Mouse (Mus musculus): ENCODE measurements at regions not wholly inside any gene's neighbourhood (a gene's known extent, or its start where the extent isn't known, plus 50 kb on each side); places are given as distances from the start of the nearest gene placed in this dataset.

DNA sequence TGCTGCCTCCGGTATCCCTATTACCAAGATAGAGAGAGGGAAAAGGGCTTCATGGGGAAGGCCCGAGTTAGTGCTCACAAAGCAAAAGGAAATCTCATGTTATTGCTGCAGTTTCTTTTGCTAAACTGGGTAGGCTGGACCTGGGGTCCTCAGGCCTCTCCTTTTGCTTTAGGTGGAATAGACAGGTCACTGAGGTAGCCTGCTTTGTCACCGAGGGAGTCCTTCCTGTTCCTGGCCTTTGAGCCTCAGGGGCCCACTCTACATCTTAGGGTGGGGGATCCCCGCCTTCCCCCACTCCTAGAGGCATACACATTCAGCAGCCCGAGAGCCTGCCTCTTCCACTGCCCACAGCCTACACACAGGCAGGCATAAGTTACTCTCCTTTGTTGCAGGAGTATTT is 435.5 kb upstream of the Tle4 start:
- H3K4me3 ChIP-seq: no peak overlapping the region
- H3K4me2 ChIP-seq: no peak overlapping the region
- H3K36me3 ChIP-seq: no peaks in the 10 kb centered on the region
- H3K9ac ChIP-seq: no peak overlapping the region
- H3K4me1 ChIP-seq (replicated peaks): no peaks in the 10 kb centered on the region
- WGBS: 78% methylated on average over 5 of the region's 5 CpGs
- H3K9me3 ChIP-seq (replicated peaks): no peaks in the 10 kb centered on the region
- ATAC-seq (replicated peaks; ENCODE audit: insufficient number of reproducible peaks, insufficient read depth, low FRiP score, low read depth): no peak
- no peak overlapping the region for H3K27ac ChIP-seq
- peaks cover 5% of the 10 kb centered on the region for H3K27me3 ChIP-seq

DNA sequence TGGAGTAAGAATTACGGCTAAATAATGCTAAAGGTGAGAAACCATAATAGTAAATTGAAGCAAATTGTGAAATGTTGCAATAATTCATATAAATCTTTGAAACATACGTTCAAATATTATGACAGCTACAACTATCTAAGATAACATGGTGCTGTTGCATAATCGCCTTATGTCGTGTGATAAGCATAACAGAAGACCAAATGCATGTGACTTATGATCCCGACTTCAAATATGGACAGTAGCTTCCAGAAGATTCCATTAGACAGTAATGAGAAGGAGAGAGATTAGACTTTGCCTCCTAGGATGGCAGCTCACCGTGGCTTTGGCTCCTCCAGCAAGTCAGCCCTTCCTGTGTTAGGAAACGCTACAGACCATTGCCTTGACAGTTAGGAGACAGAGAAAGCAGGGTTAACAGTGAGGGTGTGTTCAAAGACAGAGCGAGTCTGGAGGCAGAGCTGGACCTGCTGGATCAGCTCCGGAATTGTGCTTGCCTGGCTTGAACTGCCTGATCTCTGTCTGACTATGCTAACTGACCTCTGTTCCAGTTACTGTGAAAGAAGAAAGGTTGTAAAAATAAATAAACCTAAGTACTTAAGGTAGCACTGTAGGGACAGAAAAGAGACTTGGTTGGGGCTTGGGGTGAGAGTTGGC is 434.6 kb upstream of the Tle4 start:
- Histone ChIP-seq H3K4me3 (no peak overlapping the region), H3K4me2 (no peak overlapping the region), H3K36me3 (no peaks in the 10 kb centered on the region), H3K27ac (no peak overlapping the region), H3K9me3 (replicated peaks) (no peaks in the 10 kb centered on the region), H3K9ac (no peak overlapping the region), H3K27me3 (peaks cover 5% of the 10 kb centered on the region), H3K4me1 (replicated peaks) (no peaks in the 10 kb centered on the region)
- WGBS: 73% methylated on average over 9 of the region's 9 CpGs
- no peak for ATAC-seq (replicated peaks; ENCODE audit: insufficient number of reproducible peaks, insufficient read depth, low FRiP score, low read depth)

DNA sequence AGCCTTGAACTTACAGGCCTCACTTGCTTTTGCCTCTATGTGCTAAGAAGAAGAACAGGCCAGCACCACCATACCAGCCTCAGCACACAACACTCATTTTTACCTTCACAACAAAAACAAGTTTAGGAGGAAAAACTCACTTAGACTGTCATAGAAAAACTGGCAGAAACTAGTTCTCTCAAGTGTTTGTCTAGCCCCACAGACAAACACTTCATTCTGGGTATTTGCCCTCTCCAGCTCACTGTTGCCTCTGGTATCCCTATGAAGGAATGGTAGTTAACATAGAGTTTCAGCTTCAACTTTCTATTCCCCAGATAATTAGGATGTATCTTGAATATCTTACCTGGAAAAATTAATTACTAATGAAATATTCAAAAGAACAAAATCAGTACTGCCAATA is 433.6 kb upstream of the Tle4 start:
- Histone ChIP-seq H3K27ac (no peak overlapping the region), H3K9ac (no peak overlapping the region), H3K27me3 (peaks cover 5% of the 10 kb centered on the region), H3K4me3 (no peak overlapping the region), H3K4me1 (replicated peaks) (no peaks in the 10 kb centered on the region), H3K4me2 (no peak overlapping the region), H3K36me3 (no peaks in the 10 kb centered on the region), H3K9me3 (replicated peaks) (no peaks in the 10 kb centered on the region)
- ATAC-seq (replicated peaks; ENCODE audit: insufficient number of reproducible peaks, insufficient read depth, low FRiP score, low read depth): no peak

DNA sequence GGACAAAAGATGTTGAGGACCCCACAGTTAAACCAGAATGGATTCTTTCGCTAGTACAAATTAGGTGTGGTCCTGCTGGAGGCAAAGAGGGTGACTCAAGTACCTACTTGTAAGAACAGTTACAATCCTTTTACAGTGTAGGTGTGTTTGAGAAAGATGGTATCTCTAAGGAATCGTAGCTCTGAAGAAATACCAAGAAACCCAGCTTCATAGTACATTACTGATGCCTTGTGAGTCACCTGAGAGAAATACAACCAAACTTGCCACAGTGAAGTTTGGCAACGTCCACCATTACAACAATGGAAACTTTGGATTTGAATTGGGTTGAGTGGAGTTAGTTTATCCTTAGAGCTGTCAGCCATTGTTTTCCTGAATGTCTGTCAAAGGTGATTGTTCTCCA is 405.7 kb upstream of the Tle4 start:
- Histone ChIP-seq H3K4me1 (replicated peaks) (no peaks in the 10 kb centered on the region), H3K9me3 (replicated peaks) (no peaks in the 10 kb centered on the region), H3K4me3 (no peak overlapping the region), H3K4me2 (no peak overlapping the region), H3K36me3 (no peaks in the 10 kb centered on the region), H3K27ac (no peak overlapping the region), H3K9ac (no peak overlapping the region), H3K27me3 (no peaks in the 10 kb centered on the region)
- no peak for ATAC-seq (replicated peaks; ENCODE audit: insufficient number of reproducible peaks, insufficient read depth, low FRiP score, low read depth)
- 75% methylated on average over 3 of the region's 3 CpGs for WGBS

DNA sequence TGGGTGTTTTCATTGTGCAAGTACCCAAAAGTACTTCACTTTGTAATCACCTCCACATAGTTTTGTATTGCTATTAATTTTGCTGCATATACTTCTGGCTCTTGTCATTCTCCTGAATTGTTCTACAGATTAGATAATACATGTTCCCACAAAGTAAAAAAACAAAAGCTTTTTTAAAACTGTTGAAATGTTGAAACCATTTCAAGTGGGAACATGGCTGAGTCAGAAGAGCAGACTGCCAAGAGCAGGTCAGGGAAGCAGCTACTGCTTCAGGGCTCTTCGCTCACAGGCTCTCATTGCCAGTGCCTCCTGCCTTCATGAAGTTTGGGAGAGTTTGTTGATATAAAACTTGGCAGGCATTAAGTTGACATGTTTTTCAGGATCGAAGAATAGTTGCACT is 395.5 kb upstream of the Tle4 start:
- WGBS: 61% methylated on average over 2 of the region's 2 CpGs
- Histone ChIP-seq H3K4me2 (no peak overlapping the region), H3K9me3 (replicated peaks) (no peaks in the 10 kb centered on the region), H3K9ac (no peak overlapping the region), H3K36me3 (no peaks in the 10 kb centered on the region), H3K27ac (no peak overlapping the region), H3K27me3 (no peaks in the 10 kb centered on the region), H3K4me1 (replicated peaks) (no peaks in the 10 kb centered on the region), H3K4me3 (no peak overlapping the region)
- no peak for ATAC-seq (replicated peaks; ENCODE audit: insufficient number of reproducible peaks, insufficient read depth, low FRiP score, low read depth)

DNA sequence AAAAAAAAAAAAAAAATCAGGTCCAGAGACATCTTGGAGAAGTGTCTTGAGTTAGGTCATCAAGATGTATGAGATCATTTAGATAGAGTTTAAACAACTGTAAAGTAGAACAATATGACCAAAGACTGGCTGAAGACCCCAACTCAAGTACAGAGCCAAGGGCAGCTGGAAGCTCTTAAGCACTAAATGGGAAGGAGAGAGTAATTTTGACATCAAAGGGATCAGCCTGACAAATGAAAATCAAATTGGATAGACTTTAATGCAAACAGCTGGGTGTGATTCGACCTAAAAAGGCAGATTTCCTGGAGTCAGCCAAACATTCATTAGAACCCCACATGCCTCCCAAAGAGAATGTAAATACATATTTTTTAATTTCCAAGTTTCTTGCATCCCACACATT is 372.3 kb upstream of the Tle4 start:
- no peaks in the 10 kb centered on the region for H3K4me1 ChIP-seq (replicated peaks)
- WGBS: 52% methylated on average over 1 of the region's 1 CpGs
- no peaks in the 10 kb centered on the region for H3K9me3 ChIP-seq (replicated peaks)
- no peak overlapping the region for H3K9ac ChIP-seq
- no peaks in the 10 kb centered on the region for H3K36me3 ChIP-seq
- no peak for ATAC-seq (replicated peaks; ENCODE audit: insufficient number of reproducible peaks, insufficient read depth, low FRiP score, low read depth)
- H3K4me2 ChIP-seq: no peak overlapping the region
- H3K27ac ChIP-seq: no peak overlapping the region
- H3K27me3 ChIP-seq: no peaks in the 10 kb centered on the region
- H3K4me3 ChIP-seq: no peak overlapping the region

DNA sequence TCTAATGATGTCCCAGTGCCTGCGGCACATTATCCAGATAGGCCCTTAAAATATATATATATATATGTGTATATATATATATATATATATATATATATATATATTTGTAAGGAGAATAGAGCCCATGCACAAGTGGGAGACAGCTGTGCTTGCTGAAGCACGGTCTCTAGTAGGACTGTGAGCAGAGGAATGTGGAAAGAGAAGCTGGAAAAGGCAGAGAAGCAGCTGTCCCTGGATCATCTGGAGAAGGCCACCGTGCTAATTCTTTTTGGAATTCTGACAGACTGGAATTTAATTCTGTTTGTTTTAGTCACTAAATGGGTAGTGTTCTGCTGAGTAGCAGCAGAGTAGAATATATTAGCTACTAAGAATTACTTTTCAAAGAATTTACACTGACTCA is 370.4 kb upstream of the Tle4 start:
- no peaks in the 10 kb centered on the region for H3K4me1 ChIP-seq (replicated peaks)
- no peaks in the 10 kb centered on the region for H3K9me3 ChIP-seq (replicated peaks)
- no peak overlapping the region for H3K9ac ChIP-seq
- no peaks in the 10 kb centered on the region for H3K27me3 ChIP-seq
- ATAC-seq (replicated peaks; ENCODE audit: insufficient number of reproducible peaks, insufficient read depth, low FRiP score, low read depth): no peak
- no peak overlapping the region for H3K4me2 ChIP-seq
- no peak overlapping the region for H3K4me3 ChIP-seq
- no peaks in the 10 kb centered on the region for H3K36me3 ChIP-seq
- 76% methylated on average over 3 of the region's 3 CpGs for WGBS
- no peak overlapping the region for H3K27ac ChIP-seq

DNA sequence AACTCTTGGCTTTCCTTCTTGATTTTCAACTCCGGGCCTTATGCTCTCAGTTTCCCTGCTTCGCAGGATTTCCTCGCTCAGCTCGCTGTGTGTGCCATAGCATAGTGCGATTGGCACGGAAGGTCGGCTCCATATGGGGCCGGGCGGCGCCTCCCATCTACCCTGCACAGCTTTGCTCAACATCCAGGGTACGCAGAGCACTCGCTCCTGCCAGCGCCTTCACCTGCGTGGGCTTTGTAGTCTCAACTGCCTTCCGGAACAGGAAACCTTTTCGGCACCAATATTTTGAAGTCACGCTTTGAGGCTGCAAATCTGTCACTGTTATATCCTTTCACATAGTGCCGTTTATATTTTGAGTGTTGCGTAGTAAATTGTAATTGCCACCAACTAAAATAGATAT is 359.9 kb upstream of the Tle4 start:
- 94% methylated on average over 19 of the region's 19 CpGs for WGBS
- Histone ChIP-seq H3K9me3 (replicated peaks) (no peaks in the 10 kb centered on the region), H3K4me2 (no peak overlapping the region), H3K4me3 (no peak overlapping the region), H3K4me1 (replicated peaks) (no peaks in the 10 kb centered on the region), H3K9ac (no peak overlapping the region), H3K27me3 (no peaks in the 10 kb centered on the region), H3K27ac (no peak overlapping the region), H3K36me3 (no peaks in the 10 kb centered on the region)
- ATAC-seq (replicated peaks; ENCODE audit: insufficient number of reproducible peaks, insufficient read depth, low FRiP score, low read depth): no peak

DNA sequence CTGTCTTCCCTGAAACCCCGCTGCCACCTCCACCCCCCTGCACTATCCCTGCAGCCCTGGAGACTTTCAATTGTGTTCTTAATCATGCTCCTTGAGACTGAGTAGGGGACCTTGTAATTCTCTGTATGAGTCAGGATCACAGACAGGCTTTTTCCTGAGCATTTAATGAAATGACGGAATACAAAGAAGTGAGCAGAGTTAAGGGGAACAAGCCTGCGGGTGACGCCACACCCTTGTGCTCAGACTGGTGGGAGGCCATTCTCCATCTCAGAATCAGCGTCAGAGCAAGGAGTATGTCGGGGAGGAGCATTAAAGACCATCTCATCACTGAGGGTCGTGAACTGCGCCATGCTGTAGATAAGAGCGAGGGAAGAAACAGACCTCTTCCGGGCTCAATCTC is 359.3 kb upstream of the Tle4 start:
- no peak overlapping the region for H3K9ac ChIP-seq
- H3K4me2 ChIP-seq: no peak overlapping the region
- H3K27ac ChIP-seq: no peak overlapping the region
- 53% methylated on average over 10 of the region's 10 CpGs for WGBS
- no peak overlapping the region for H3K4me3 ChIP-seq
- H3K4me1 ChIP-seq (replicated peaks): no peaks in the 10 kb centered on the region
- no peaks in the 10 kb centered on the region for H3K36me3 ChIP-seq
- no peak for ATAC-seq (replicated peaks; ENCODE audit: insufficient number of reproducible peaks, insufficient read depth, low FRiP score, low read depth)
- H3K9me3 ChIP-seq (replicated peaks): no peaks in the 10 kb centered on the region
- no peaks in the 10 kb centered on the region for H3K27me3 ChIP-seq

DNA sequence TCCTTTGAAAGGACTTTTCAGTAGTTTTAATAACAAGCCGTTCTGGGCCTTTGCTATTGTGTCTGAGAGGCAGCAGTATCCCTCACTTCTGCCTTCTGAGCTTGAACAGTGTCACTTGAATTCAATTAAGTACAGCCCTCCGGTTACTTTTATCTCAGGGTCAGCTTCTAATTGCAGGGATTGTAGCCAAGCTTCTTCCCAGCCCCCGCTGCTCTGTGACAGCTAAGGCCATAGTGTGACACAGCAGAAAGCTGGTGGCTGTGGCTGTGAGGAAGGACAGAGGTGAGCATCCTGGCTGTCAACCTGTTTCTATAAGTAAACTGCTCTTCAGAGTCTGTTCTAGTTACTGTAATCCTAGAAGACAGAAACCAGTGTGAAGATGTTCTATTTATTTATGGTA is 358.5 kb upstream of the Tle4 start:
- ATAC-seq (replicated peaks; ENCODE audit: insufficient number of reproducible peaks, insufficient read depth, low FRiP score, low read depth): no peak; the same call in 1 of the 2 replicates
- Histone ChIP-seq H3K36me3 (no peaks in the 10 kb centered on the region), H3K4me2 (no peak overlapping the region), H3K27ac (no peak overlapping the region), H3K4me1 (replicated peaks) (no peaks in the 10 kb centered on the region), H3K27me3 (no peaks in the 10 kb centered on the region), H3K4me3 (no peak overlapping the region), H3K9ac (no peak overlapping the region), H3K9me3 (replicated peaks) (no peaks in the 10 kb centered on the region)
- 16% methylated on average over 3 of the region's 3 CpGs for WGBS

DNA sequence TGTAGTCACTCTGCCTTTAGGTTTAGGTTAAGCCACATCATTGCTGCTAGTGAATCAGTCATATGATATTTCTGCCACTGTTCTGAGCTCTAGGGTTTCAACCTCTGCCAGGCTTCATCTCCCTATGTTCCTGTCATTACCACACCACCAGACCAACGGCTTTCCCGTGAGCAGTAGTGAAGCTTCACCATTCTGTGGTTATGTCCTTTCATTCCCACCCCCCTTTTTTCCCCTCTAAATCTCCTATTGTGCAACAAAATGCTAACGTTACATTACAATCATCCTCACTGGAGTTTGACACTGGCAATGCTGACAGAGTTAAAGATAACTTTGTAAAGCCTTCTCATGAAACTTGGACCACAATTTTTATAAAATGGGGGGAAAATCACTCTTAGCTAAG is 358.1 kb upstream of the Tle4 start:
- no peaks in the 10 kb centered on the region for H3K27me3 ChIP-seq
- ATAC-seq (replicated peaks; ENCODE audit: insufficient number of reproducible peaks, insufficient read depth, low FRiP score, low read depth): no peak

DNA sequence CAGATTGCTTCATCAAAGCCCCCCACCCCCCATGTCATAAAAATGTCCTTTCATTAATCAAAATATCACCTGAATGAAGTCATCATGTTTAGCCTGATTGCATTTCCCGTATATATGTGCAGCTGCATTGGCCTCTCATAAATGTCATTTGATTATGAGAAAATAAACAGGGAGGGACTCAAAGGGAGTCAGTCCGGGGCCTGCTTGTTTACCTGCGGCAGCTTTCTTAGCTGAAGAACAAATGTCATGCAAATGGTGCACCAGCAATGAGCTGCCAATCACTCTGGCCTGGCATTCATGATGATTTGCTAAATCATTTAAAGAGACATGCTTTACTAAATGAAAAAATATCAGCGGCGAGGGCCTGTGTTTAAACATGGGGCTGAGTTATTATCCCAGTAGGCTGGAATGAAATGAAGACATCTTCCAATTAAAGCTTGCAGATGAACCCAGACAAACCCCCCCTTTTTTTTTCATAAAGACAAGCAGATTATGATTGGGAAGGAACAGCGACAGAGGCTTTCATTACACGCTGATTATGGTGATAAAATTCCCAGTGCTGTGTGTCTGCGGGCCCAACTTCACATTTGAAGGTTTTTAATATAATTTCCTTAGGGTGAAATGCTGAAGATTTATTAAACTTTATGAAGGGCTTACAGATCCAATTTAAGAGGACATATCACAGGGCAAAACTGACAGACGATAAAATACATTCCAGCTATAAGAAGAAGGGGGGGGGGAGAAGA is 342.5 kb upstream of the Tle4 start:
- Histone ChIP-seq H3K9ac (no peak overlapping the region), H3K27ac (no peak overlapping the region), H3K4me2 (no peak overlapping the region), H3K27me3 (no peaks in the 10 kb centered on the region), H3K4me1 (replicated peaks) (no peaks in the 10 kb centered on the region), H3K36me3 (no peaks in the 10 kb centered on the region), H3K4me3 (no peak overlapping the region), H3K9me3 (replicated peaks) (no peaks in the 10 kb centered on the region)
- 74% methylated on average over 9 of the region's 9 CpGs for WGBS
- no peak for ATAC-seq (replicated peaks; ENCODE audit: insufficient number of reproducible peaks, insufficient read depth, low FRiP score, low read depth)

More for the DNA sequence above, 358.1 kb upstream of the Tle4 start:
- WGBS: 42% methylated on average over 3 of the region's 3 CpGs
- Histone ChIP-seq H3K9me3 (replicated peaks) (no peaks in the 10 kb centered on the region), H3K36me3 (no peaks in the 10 kb centered on the region), H3K27ac (no peak overlapping the region), H3K4me2 (no peak overlapping the region), H3K4me1 (replicated peaks) (no peaks in the 10 kb centered on the region), H3K4me3 (no peak overlapping the region), H3K9ac (no peak overlapping the region)
